Mouse (Mus musculus) forebrain, embryonic 10.5 days (tissue): ENCODE measurements around the gene Chil1. TPM values are rescaled to one million over a fixed set of nuclear protein-coding genes. Genes with fewer than 3 reads are reported as not detected.

Experiments
- DNase-seq: peaks from one replicate; pipeline ENCODE4 v3.0.0-alpha.2; 2017; ENCODE audit warnings: low spot score; ENCODE audit errors: extremely low spot score
- H3K27ac ChIP-seq: fragments of 300-500 bp; sonication (generic); 2 replicates; pipeline ENCODE4 v1.5.1; 2016; ENCODE audit warnings: mild to moderate bottlenecking
- H3K27me3 ChIP-seq: fragments of 300-500 bp; sonication (generic); 2 replicates; pipeline ENCODE4 v1.6.1; 2016; ENCODE audit warnings: mild to moderate bottlenecking; ENCODE audit not compliant: poor library complexity, severe bottlenecking
- H3K36me3 ChIP-seq: fragments of 300-500 bp; sonication (generic); replicated peaks from 2 replicates; pipeline ENCODE4 v1.6.1; 2016; ENCODE audit warnings: mild to moderate bottlenecking, moderate library complexity
- H3K4me1 ChIP-seq: fragments of 300-500 bp; sonication (generic); 2 replicates; pipeline ENCODE4 v1.6.1; 2016
- H3K4me3 ChIP-seq: fragments of 300-500 bp; sonication (generic); 2 replicates; pipeline ENCODE4 v1.5.1; 2016; ENCODE audit warnings: mild to moderate bottlenecking, moderate library complexity
- H3K9me3 ChIP-seq: fragments of 300-500 bp; sonication (generic); 2 replicates; pipeline ENCODE4 v1.6.1; 2016; ENCODE audit warnings: mild to moderate bottlenecking, moderate library complexity
- WGBS: fragments of 180-500 bp; shearing (Covaris S2); methylation state at CpG from one replicate; pipeline ENCODE4 v1.1.7; 2016; 5-methylcytosine and 5-hydroxymethylcytosine counted together
- polyA plus RNA-seq: library from polyadenylated mRNA; unstranded; fragments of >200 nt; fragmentation: Nextera tagmentation; extraction: Ambion mirVana; gene quantifications from 2 replicates; pipeline ENCODE4 v1.2.1, GENCODE M21; 2016

Gene Chil1
- polyA plus RNA-seq, 1 experiment from 2014 or later: not detected

GRCm38 (mm10) chr1:134160404-134160803, 21.6 kb upstream of the Chil1 start:
- DNase-seq: no peak
- Histone ChIP-seq H3K36me3 (no peaks in the 10 kb centered on the region), H3K4me1 (peaks cover 16% of the 10 kb centered on the region), H3K27ac (no peak overlapping the region), H3K4me3 (no peak overlapping the region), H3K9me3 (no peaks in the 10 kb centered on the region), H3K27me3 (no peaks in the 10 kb centered on the region)
- WGBS: 90% methylated on average over 3 of the region's 3 CpGs

- Histone ChIP-seq H3K27me3 (no peaks in the 10 kb centered on the region), H3K4me1 (peaks cover 16% of the 10 kb centered on the region), H3K9me3 (no peaks in the 10 kb centered on the region; the same call in 1 of the 2 replicates), H3K36me3 (no peaks in the 10 kb centered on the region), H3K27ac (no peak overlapping the region), H3K4me3 (no peak overlapping the region)
- 72% methylated on average over 6 of the region's 6 CpGs for WGBS
- DNase-seq: no peak
Measured at GRCm38 (mm10) chr1:134161399-134161798, 20.6 kb upstream of the Chil1 start.

- H3K27ac ChIP-seq: no peak overlapping the region
- H3K36me3 ChIP-seq: no peaks in the 10 kb centered on the region
- DNase-seq: no peak
- 84% methylated on average over 6 of the region's 6 CpGs for WGBS
- H3K27me3 ChIP-seq: no peaks in the 10 kb centered on the region; the same call in 1 of the 2 replicates
- no peak overlapping the region for H3K4me3 ChIP-seq
- H3K4me1 ChIP-seq: peaks cover 19% of the 10 kb centered on the region
- no peaks in the 10 kb centered on the region; the same call in 1 of the 2 replicates for H3K9me3 ChIP-seq
Measured at GRCm38 (mm10) chr1:134162510-134163225, 19.3 kb upstream of the Chil1 start.

- WGBS: 92% methylated on average over 7 of the region's 7 CpGs
Measured at GRCm38 (mm10) chr1:134163476-134163875, 18.5 kb upstream of the Chil1 start.

GRCm38 (mm10) chr1:134164454-134164853, 17.5 kb upstream of the Chil1 start:
- Histone ChIP-seq H3K4me1 (peaks cover 20% of the 10 kb centered on the region), H3K27ac (no peak overlapping the region), H3K27me3 (no peaks in the 10 kb centered on the region; the same call in 1 of the 2 replicates), H3K36me3 (no peaks in the 10 kb centered on the region), H3K9me3 (no peaks in the 10 kb centered on the region; the same call in 1 of the 2 replicates), H3K4me3 (no peak overlapping the region)
- WGBS: 68% methylated on average over 4 of the region's 4 CpGs
- DNase-seq: no peak

More at GRCm38 (mm10) chr1:134163476-134163875, 18.5 kb upstream of the Chil1 start:
- H3K27me3 ChIP-seq: no peaks in the 10 kb centered on the region; the same call in 1 of the 2 replicates
- H3K9me3 ChIP-seq: no peaks in the 10 kb centered on the region; the same call in 1 of the 2 replicates
- H3K27ac ChIP-seq: no peak overlapping the region
- no peaks in the 10 kb centered on the region for H3K36me3 ChIP-seq
- DNase-seq: no peak
- peaks cover 20% of the 10 kb centered on the region for H3K4me1 ChIP-seq
- no peak overlapping the region for H3K4me3 ChIP-seq

- Histone ChIP-seq H3K36me3 (no peaks in the 10 kb centered on the region), H3K4me1 (peaks cover 17% of the 10 kb centered on the region), H3K27me3 (no peaks in the 10 kb centered on the region; the same call in 1 of the 2 replicates), H3K27ac (no peak overlapping the region), H3K4me3 (no peak overlapping the region), H3K9me3 (no peaks in the 10 kb centered on the region; the same call in 1 of the 2 replicates)
- no peak for DNase-seq
- WGBS: 96% methylated on average over 3 of the region's 3 CpGs
Measured at GRCm38 (mm10) chr1:134166547-134166946, 15.4 kb upstream of the Chil1 start.

- Histone ChIP-seq H3K9me3 (no peaks in the 10 kb centered on the region; the same call in 1 of the 2 replicates), H3K27ac (no peak overlapping the region), H3K4me1 (peaks cover 15% of the 10 kb centered on the region), H3K36me3 (no peaks in the 10 kb centered on the region), H3K4me3 (no peak overlapping the region), H3K27me3 (no peaks in the 10 kb centered on the region; the same call in 1 of the 2 replicates)
- WGBS: 47% methylated on average over 14 of the region's 14 CpGs
- no peak for DNase-seq
Measured at GRCm38 (mm10) chr1:134167416-134168305, 14.3 kb upstream of the Chil1 start.

GRCm38 (mm10) chr1:134168567-134168966, 13.4 kb upstream of the Chil1 start:
- DNase-seq: no peak
- H3K27ac ChIP-seq: no peak overlapping the region
- H3K4me1 ChIP-seq: peaks cover 15% of the 10 kb centered on the region
- no peaks in the 10 kb centered on the region; the same call in 1 of the 2 replicates for H3K9me3 ChIP-seq
- WGBS: 93% methylated on average over 3 of the region's 3 CpGs
- H3K27me3 ChIP-seq: no peaks in the 10 kb centered on the region; the same call in 1 of the 2 replicates
- no peaks in the 10 kb centered on the region for H3K36me3 ChIP-seq
- H3K4me3 ChIP-seq: no peak overlapping the region

GRCm38 (mm10) chr1:134168985-134169697, 12.8 kb upstream of the Chil1 start:
- Histone ChIP-seq H3K9me3 (no peaks in the 10 kb centered on the region; the same call in 1 of the 2 replicates), H3K27me3 (no peaks in the 10 kb centered on the region; the same call in 1 of the 2 replicates), H3K4me3 (no peak overlapping the region), H3K4me1 (peaks cover 11% of the 10 kb centered on the region), H3K36me3 (no peaks in the 10 kb centered on the region), H3K27ac (no peak overlapping the region)
- no peak for DNase-seq
- 92% methylated on average over 8 of the region's 8 CpGs for WGBS

- Histone ChIP-seq H3K4me3 (no peak overlapping the region), H3K27me3 (peaks cover 19% of the 10 kb centered on the region), H3K9me3 (no peaks in the 10 kb centered on the region), H3K27ac (no peak overlapping the region), H3K36me3 (no peaks in the 10 kb centered on the region), H3K4me1 (0 out of 2 replicates have a peak, but pooled peaks cover 5% of the 10 kb centered on the region)
- WGBS: 68% methylated on average over 7 of the region's 7 CpGs
- no peak for DNase-seq
Measured at GRCm38 (mm10) chr1:134173081-134173480, 8.9 kb upstream of the Chil1 start.

- Histone ChIP-seq H3K27me3 (peaks cover 40% of the 10 kb centered on the region), H3K4me3 (no peak overlapping the region), H3K27ac (no peak overlapping the region), H3K36me3 (no peaks in the 10 kb centered on the region), H3K4me1 (peaks cover 34% of the 10 kb centered on the region), H3K9me3 (no peaks in the 10 kb centered on the region)
- DNase-seq: no peak
- WGBS: 89% methylated on average over 5 of the region's 5 CpGs
Measured at GRCm38 (mm10) chr1:134177976-134178375, 4.0 kb upstream of the Chil1 start.

- peaks cover 26% of the 10 kb centered on the region for H3K4me1 ChIP-seq
- no peak overlapping the region for H3K4me3 ChIP-seq
- no peaks in the 10 kb centered on the region for H3K9me3 ChIP-seq
- DNase-seq: no peak
- H3K27ac ChIP-seq: no peak overlapping the region
- H3K36me3 ChIP-seq: no peaks in the 10 kb centered on the region
- 87% methylated on average over 4 of the region's 4 CpGs for WGBS
- H3K27me3 ChIP-seq: peaks cover 35% of the 10 kb centered on the region
Measured at GRCm38 (mm10) chr1:134184089-134184488, 2.1 kb downstream of the Chil1 start.
